Mouse (Mus musculus) hindbrain, embryonic 11.5 days (tissue): ENCODE data around the gene Hils1. TPM values are rescaled to one million over a fixed set of nuclear protein-coding genes. Genes with fewer than 3 reads are reported as not detected.

Source experiments
- ATAC-seq: fragments of 200-750 bp; cut with Nextera tagmentation; 2 replicates; pipeline ENCODE4 v1.8.0; 2017; ENCODE audit warnings: mild to moderate bottlenecking, moderate TSS enrichment, moderate library complexity; ENCODE audit not compliant: low FRiP score
- DNase-seq: peaks from one replicate; pipeline ENCODE4 v3.0.0-alpha.2; 2015; ENCODE audit warnings: low spot score
- H3K27ac ChIP-seq: fragments of 300-500 bp; sonication (generic); 2 replicates; pipeline ENCODE4 v1.5.1; 2014; ENCODE audit warnings: mild to moderate bottlenecking, low read depth, low read length
- H3K27me3 ChIP-seq: fragments of 300-500 bp; sonication (generic); 2 replicates; pipeline ENCODE4 v1.6.1; 2014; ENCODE audit warnings: mild to moderate bottlenecking, low read length, moderate library complexity, mixed read lengths; ENCODE audit not compliant: control insufficient read depth, insufficient read depth
- H3K36me3 ChIP-seq: fragments of 300-500 bp; sonication (generic); 2 replicates; pipeline ENCODE4 v1.6.1; 2014; ENCODE audit warnings: mild to moderate bottlenecking, low read length, moderate library complexity, mixed read lengths; ENCODE audit not compliant: control insufficient read depth, insufficient read depth
- H3K4me1 ChIP-seq: fragments of 300-500 bp; sonication (generic); replicated peaks from 2 replicates; pipeline ENCODE4 v1.6.1; 2014; ENCODE audit warnings: low read length, mixed read lengths; ENCODE audit not compliant: control insufficient read depth, insufficient read depth
- H3K4me2 ChIP-seq: fragments of 300-500 bp; sonication (generic); replicated peaks from 2 replicates; pipeline ENCODE4 v1.6.1; 2014; ENCODE audit warnings: mild to moderate bottlenecking, low read depth, low read length
- H3K4me3 ChIP-seq: fragments of 300-500 bp; sonication (generic); 2 replicates; pipeline ENCODE4 v1.5.1; 2014; ENCODE audit warnings: low read depth, low read length
- H3K9ac ChIP-seq: fragments of 300-500 bp; sonication (generic); 2 replicates; pipeline ENCODE4 v1.6.1; 2014; ENCODE audit warnings: low read depth, low read length
- H3K9me3 ChIP-seq: fragments of 300-500 bp; sonication (generic); 2 replicates; pipeline ENCODE4 v1.6.1; 2016; ENCODE audit warnings: low read length; ENCODE audit not compliant: control insufficient read depth
- WGBS: fragments of 180-500 bp; shearing (Covaris S2); extraction: QIAGEN DNeasy Blood & Tissue Kit; methylation state at CpG from one replicate; pipeline ENCODE4 v1.1.7; 2014; 5-methylcytosine and 5-hydroxymethylcytosine counted together
- polyA plus RNA-seq: library from polyadenylated mRNA; unstranded; fragments of >200 nt; fragmentation: Nextera tagmentation; extraction: Ambion mirVana; gene quantifications from 2 replicates; pipeline ENCODE4 v1.2.1, GENCODE M21; 2014

Gene Hils1
- polyA plus RNA-seq, 1 experiment from 2014 or later: not detected

- 0 out of 2 replicates have a peak overlapping the region, but pooled peaks have one; percentile 30 for H3K27ac ChIP-seq
- no peaks in the 10 kb centered on the region for H3K27me3 ChIP-seq
- H3K4me3 ChIP-seq: peak overlapping the region; percentile 92
- 3% methylated on average over 22 of the region's 22 CpGs for WGBS
- DNase-seq: peak; percentile 46
- peak overlapping the region; percentile 93 for H3K9ac ChIP-seq
- peaks cover 29% of the 10 kb centered on the region for H3K4me1 ChIP-seq
- ATAC-seq: no peak
- peaks cover 9% of the 10 kb centered on the region for H3K36me3 ChIP-seq
- H3K4me2 ChIP-seq: peak overlapping the region; percentile 99
- H3K9me3 ChIP-seq: no peaks in the 10 kb centered on the region
Observed at GRCm38 (mm10) chr11:94992754-94993606, 25.6 kb downstream of the Hils1 start.

GRCm38 (mm10) chr11:94994208-94994814 lies 26.9 kb downstream of the Hils1 start:
- 51% methylated on average over 10 of the region's 10 CpGs for WGBS

GRCm38 (mm10) chr11:94994947-94995772 lies 27.8 kb downstream of the Hils1 start:
- ATAC-seq: no peak
- Histone ChIP-seq H3K27ac (0 out of 2 replicates have a peak overlapping the region, but pooled peaks have one; percentile 30), H3K4me3 (peak overlapping the region; percentile 92), H3K9me3 (no peaks in the 10 kb centered on the region), H3K9ac (peak overlapping the region; percentile 93), H3K36me3 (peaks cover 9% of the 10 kb centered on the region), H3K27me3 (no peaks in the 10 kb centered on the region), H3K4me1 (peaks cover 24% of the 10 kb centered on the region), H3K4me2 (peak overlapping the region; percentile 99)
- no peak for DNase-seq
- WGBS: 86% methylated on average over 11 of the region's 11 CpGs

More at GRCm38 (mm10) chr11:94994208-94994814, 26.9 kb downstream of the Hils1 start:
- DNase-seq (no peak), ATAC-seq (no peak)
- Histone ChIP-seq H3K4me2 (peak overlapping the region; percentile 99), H3K36me3 (peaks cover 9% of the 10 kb centered on the region), H3K9me3 (no peaks in the 10 kb centered on the region), H3K4me1 (peaks cover 22% of the 10 kb centered on the region), H3K9ac (peak overlapping the region; percentile 93), H3K27ac (0 out of 2 replicates have a peak overlapping the region, but pooled peaks have one; percentile 42), H3K27me3 (no peaks in the 10 kb centered on the region), H3K4me3 (peak overlapping the region; percentile 92)

GRCm38 (mm10) chr11:94996101-94996500 lies 28.7 kb downstream of the Hils1 start:
- peaks cover 28% of the 10 kb centered on the region for H3K4me1 ChIP-seq
- no peaks in the 10 kb centered on the region for H3K27me3 ChIP-seq
- H3K4me3 ChIP-seq: no peak overlapping the region
- no peak overlapping the region for H3K4me2 ChIP-seq
- no peak for ATAC-seq
- 84% methylated on average over 8 of the region's 8 CpGs for WGBS
- H3K27ac ChIP-seq: no peak overlapping the region
- peaks cover 12% of the 10 kb centered on the region for H3K36me3 ChIP-seq
- no peak overlapping the region for H3K9ac ChIP-seq
- no peaks in the 10 kb centered on the region for H3K9me3 ChIP-seq
- no peak for DNase-seq

- no peak overlapping the region for H3K27ac ChIP-seq
- no peaks in the 10 kb centered on the region for H3K27me3 ChIP-seq
- no peak overlapping the region for H3K9ac ChIP-seq
- no peaks in the 10 kb centered on the region for H3K9me3 ChIP-seq
- H3K4me1 ChIP-seq: peaks cover 28% of the 10 kb centered on the region
- WGBS: 96% methylated on average over 6 of the region's 6 CpGs
- H3K36me3 ChIP-seq: peaks cover 18% of the 10 kb centered on the region
- DNase-seq: no peak
- no peak for ATAC-seq
- no peak overlapping the region for H3K4me3 ChIP-seq
- no peak overlapping the region for H3K4me2 ChIP-seq
Observed at GRCm38 (mm10) chr11:94996984-94997383, 29.6 kb downstream of the Hils1 start.

- no peaks in the 10 kb centered on the region for H3K9me3 ChIP-seq
- WGBS: 64% methylated on average over 5 of the region's 5 CpGs
- peaks cover 28% of the 10 kb centered on the region for H3K4me1 ChIP-seq
- no peak overlapping the region for H3K27ac ChIP-seq
- DNase-seq (no peak), ATAC-seq (no peak)
- no peak overlapping the region for H3K9ac ChIP-seq
- peaks cover 21% of the 10 kb centered on the region for H3K36me3 ChIP-seq
- H3K4me3 ChIP-seq: no peak overlapping the region
- no peaks in the 10 kb centered on the region for H3K27me3 ChIP-seq
- no peak overlapping the region for H3K4me2 ChIP-seq
Observed at GRCm38 (mm10) chr11:94997596-94997995, 30.2 kb downstream of the Hils1 start.

- WGBS: 88% methylated on average over 15 of the region's 16 CpGs
- H3K4me1 ChIP-seq: peaks cover 28% of the 10 kb centered on the region
- no peak overlapping the region for H3K27ac ChIP-seq
- no peaks in the 10 kb centered on the region for H3K27me3 ChIP-seq
- H3K9me3 ChIP-seq: no peaks in the 10 kb centered on the region
- H3K4me3 ChIP-seq: no peak overlapping the region
- H3K36me3 ChIP-seq: peaks cover 21% of the 10 kb centered on the region
- no peak for ATAC-seq
- no peak overlapping the region for H3K9ac ChIP-seq
- no peak overlapping the region for H3K4me2 ChIP-seq
- no peak for DNase-seq
Observed at GRCm38 (mm10) chr11:94998041-94998531, 30.7 kb downstream of the Hils1 start.

GRCm38 (mm10) chr11:95000128-95000527 lies 32.7 kb downstream of the Hils1 start:
- H3K4me2 ChIP-seq: no peak overlapping the region
- H3K9ac ChIP-seq: 0 out of 2 replicates have a peak overlapping the region, but pooled peaks have one; percentile 7
- H3K27me3 ChIP-seq: no peaks in the 10 kb centered on the region
- H3K4me3 ChIP-seq: no peak overlapping the region; the same call in 1 of the 2 replicates
- WGBS: 75% methylated on average over 8 of the region's 8 CpGs
- H3K9me3 ChIP-seq: no peaks in the 10 kb centered on the region
- ATAC-seq (no peak), DNase-seq (no peak)
- H3K4me1 ChIP-seq: peaks cover 11% of the 10 kb centered on the region
- peak overlapping the region; percentile 56 for H3K27ac ChIP-seq
- peaks cover 21% of the 10 kb centered on the region for H3K36me3 ChIP-seq
